Mouse (Mus musculus): ENCODE data around the gene Dhx30. TPM values are rescaled to one million over a fixed set of nuclear protein-coding genes. Genes with fewer than 3 reads are reported as not detected.

Gene Dhx30
- polyA plus RNA-seq, 1 experiment, result 30.4 TPM

GRCm38 (mm10) chr9:110054781-110055180, 62.8 kb downstream of the Dhx30 start:
- Histone ChIP-seq H3K27me3 (ENCODE audit: control insufficient read depth, insufficient read depth, low read length) (no peaks in the 10 kb centered on the region), H3K4me3 (ENCODE audit: low read depth, low read length) (no peak overlapping the region), H3K4me1 (ENCODE audit: control insufficient read depth, insufficient read depth, insufficient read length, low read length) (no peaks in the 10 kb centered on the region), H3K36me3 (ENCODE audit: control insufficient read depth, insufficient read depth, low read length) (peaks cover 6% of the 10 kb centered on the region; the same call in 1 of the 2 replicates), H3K27ac (ENCODE audit: insufficient read depth, low read depth, low read length) (no peak overlapping the region)
- 79% methylated on average over 3 of the region's 3 CpGs for whole genome bisulfite sequencing
- TF ChIP-seq POLR2A (IDR thresholded peaks at IDR 0.05; ENCODE audit: low read depth, low read length) (no peak), CTCF (IDR thresholded peaks at IDR 0.05; ENCODE audit: extremely low read depth, insufficient read length, insufficient replicate concordance, low read depth, low read length) (no peak)

- Histone ChIP-seq H3K27me3 (ENCODE audit: control insufficient read depth, insufficient read depth, low read length) (no peaks in the 10 kb centered on the region), H3K4me1 (ENCODE audit: control insufficient read depth, insufficient read depth, insufficient read length, low read length) (no peaks in the 10 kb centered on the region), H3K36me3 (ENCODE audit: control insufficient read depth, insufficient read depth, low read length) (peaks cover 6% of the 10 kb centered on the region; the same call in 1 of the 2 replicates), H3K27ac (ENCODE audit: insufficient read depth, low read depth, low read length) (no peak overlapping the region), H3K4me3 (ENCODE audit: low read depth, low read length) (no peak overlapping the region)
- TF ChIP-seq CTCF (IDR thresholded peaks at IDR 0.05; ENCODE audit: extremely low read depth, insufficient read length, insufficient replicate concordance, low read depth, low read length), result no peak
- 94% methylated on average over 2 of the region's 2 CpGs for WGBS
Observed at GRCm38 (mm10) chr9:110054080-110054421, 63.6 kb downstream of the Dhx30 start.

- Histone ChIP-seq H3K4me3 (ENCODE audit: low read depth, low read length) (no peak overlapping the region), H3K4me1 (ENCODE audit: control insufficient read depth, insufficient read depth, insufficient read length, low read length) (no peaks in the 10 kb centered on the region), H3K27ac (ENCODE audit: insufficient read depth, low read depth, low read length) (no peak overlapping the region), H3K27me3 (ENCODE audit: control insufficient read depth, insufficient read depth, low read length) (no peaks in the 10 kb centered on the region), H3K36me3 (ENCODE audit: control insufficient read depth, insufficient read depth, low read length) (peaks cover 6% of the 10 kb centered on the region; the same call in 1 of the 2 replicates)
- TF ChIP-seq POLR2A (IDR thresholded peaks at IDR 0.05; ENCODE audit: low read depth, low read length) (no peak), CTCF (IDR thresholded peaks at IDR 0.05; ENCODE audit: extremely low read depth, insufficient read length, insufficient replicate concordance, low read depth, low read length) (no peak)
- WGBS, result 74% methylated on average over 8 of the region's 8 CpGs
Observed at GRCm38 (mm10) chr9:110053305-110054079, 64.1 kb downstream of the Dhx30 start.

- no peak overlapping the region for H3K27ac ChIP-seq (ENCODE audit: insufficient read depth, low read depth, low read length)
- H3K4me1 ChIP-seq (ENCODE audit: control insufficient read depth, insufficient read depth, insufficient read length, low read length), result no peaks in the 10 kb centered on the region
- no peak overlapping the region for H3K4me3 ChIP-seq (ENCODE audit: low read depth, low read length)
- H3K36me3 ChIP-seq (ENCODE audit: control insufficient read depth, insufficient read depth, low read length), result peaks cover 6% of the 10 kb centered on the region; the same call in 1 of the 2 replicates
- no peak for TF ChIP-seq CTCF (IDR thresholded peaks at IDR 0.05; ENCODE audit: extremely low read depth, insufficient read length, insufficient replicate concordance, low read depth, low read length)
- no peak for TF ChIP-seq POLR2A (IDR thresholded peaks at IDR 0.05; ENCODE audit: low read depth, low read length)
- 90% methylated on average over 4 of the region's 4 CpGs for WGBS
- H3K27me3 ChIP-seq (ENCODE audit: control insufficient read depth, insufficient read depth, low read length), result no peaks in the 10 kb centered on the region
Observed at GRCm38 (mm10) chr9:110052951-110053304, 64.7 kb downstream of the Dhx30 start.

- H3K27ac ChIP-seq (ENCODE audit: insufficient read depth, low read depth, low read length), result no peak overlapping the region
- WGBS, result 87% methylated on average over 23 of the region's 23 CpGs
- TF ChIP-seq CTCF (IDR thresholded peaks at IDR 0.05; ENCODE audit: extremely low read depth, insufficient read length, insufficient replicate concordance, low read depth, low read length), result no peak
- TF ChIP-seq POLR2A (IDR thresholded peaks at IDR 0.05; ENCODE audit: low read depth, low read length), result no peak
- no peaks in the 10 kb centered on the region for H3K4me1 ChIP-seq (ENCODE audit: control insufficient read depth, insufficient read depth, insufficient read length, low read length)
- H3K36me3 ChIP-seq (ENCODE audit: control insufficient read depth, insufficient read depth, low read length), result peaks cover 6% of the 10 kb centered on the region; the same call in 1 of the 2 replicates
- H3K27me3 ChIP-seq (ENCODE audit: control insufficient read depth, insufficient read depth, low read length), result no peaks in the 10 kb centered on the region
- no peak overlapping the region for H3K4me3 ChIP-seq (ENCODE audit: low read depth, low read length)
Observed at GRCm38 (mm10) chr9:110051869-110052661, 65.6 kb downstream of the Dhx30 start.

GRCm38 (mm10) chr9:110051184-110051583, 66.4 kb downstream of the Dhx30 start:
- no peaks in the 10 kb centered on the region for H3K4me1 ChIP-seq (ENCODE audit: control insufficient read depth, insufficient read depth, insufficient read length, low read length)
- no peak for TF ChIP-seq POLR2A (IDR thresholded peaks at IDR 0.05; ENCODE audit: low read depth, low read length)
- TF ChIP-seq CTCF (IDR thresholded peaks at IDR 0.05; ENCODE audit: extremely low read depth, insufficient read length, insufficient replicate concordance, low read depth, low read length), result no peak
- no peak overlapping the region for H3K4me3 ChIP-seq (ENCODE audit: low read depth, low read length)
- H3K36me3 ChIP-seq (ENCODE audit: control insufficient read depth, insufficient read depth, low read length), result peaks cover 7% of the 10 kb centered on the region; the same call in 1 of the 2 replicates
- no peaks in the 10 kb centered on the region for H3K27me3 ChIP-seq (ENCODE audit: control insufficient read depth, insufficient read depth, low read length)
- no peak overlapping the region for H3K27ac ChIP-seq (ENCODE audit: insufficient read depth, low read depth, low read length)

- no peak for TF ChIP-seq CTCF (IDR thresholded peaks at IDR 0.05; ENCODE audit: extremely low read depth, insufficient read length, insufficient replicate concordance, low read depth, low read length)
- no peak for TF ChIP-seq POLR2A (IDR thresholded peaks at IDR 0.05; ENCODE audit: low read depth, low read length)
- 68% methylated on average over 3 of the region's 3 CpGs for WGBS
- Histone ChIP-seq H3K27ac (ENCODE audit: insufficient read depth, low read depth, low read length) (no peak overlapping the region), H3K4me3 (ENCODE audit: low read depth, low read length) (no peak overlapping the region), H3K36me3 (ENCODE audit: control insufficient read depth, insufficient read depth, low read length) (peaks cover 8% of the 10 kb centered on the region; the same call in 1 of the 2 replicates), H3K27me3 (ENCODE audit: control insufficient read depth, insufficient read depth, low read length) (no peaks in the 10 kb centered on the region), H3K4me1 (ENCODE audit: control insufficient read depth, insufficient read depth, insufficient read length, low read length) (no peaks in the 10 kb centered on the region)
Observed at GRCm38 (mm10) chr9:110047857-110048256, 69.8 kb downstream of the Dhx30 start.

Measured in small intestine, adult 2 months (tissue).